Mouse (Mus musculus) inflammation-experienced regulatory T-cells, adult 6 months (primary cell): ENCODE results near the gene Cldn19. TPM values are rescaled to one million over a fixed set of nuclear protein-coding genes. Genes with fewer than 3 reads are reported as not detected.

Experiments used
- ATAC-seq: one replicate; pipeline ENCODE4 v1.8.0; 2017
- polyA plus RNA-seq, 3 experiments: library from polyadenylated mRNA; unstranded; fragments of 100-300 nt; shearing (Covaris generic); gene quantifications; one replicate each; pipeline ENCODE4 v1.2.1; 2017

Cldn19 gene
- polyA plus RNA-seq, 3 experiments from 2014 or later: not detected

DNA sequence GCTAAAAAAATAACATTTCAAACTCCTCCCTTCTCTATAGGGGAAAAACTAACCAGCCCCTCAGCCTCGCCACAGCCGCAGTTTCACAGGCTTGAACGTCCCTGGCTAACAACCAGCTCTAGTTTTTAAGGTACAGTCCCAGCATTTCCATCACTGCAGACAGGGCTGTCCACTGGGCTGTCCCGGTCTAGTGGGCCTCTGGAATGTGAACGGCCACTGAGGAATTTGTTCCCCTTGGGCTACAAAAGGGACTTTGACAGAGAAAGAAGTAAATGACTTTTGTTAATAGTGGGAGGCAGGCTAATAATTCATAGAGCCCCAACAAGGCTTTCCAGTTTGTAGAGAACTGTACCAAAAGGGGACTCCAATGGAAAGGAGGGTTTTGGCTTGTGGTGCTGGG, 50.2 kb downstream of the Cldn19 start:
- no peak for ATAC-seq

Other genes with a start within 250 kb of the Cldn19 start
- gene Slc2a1, start 146.7 kb upstream of the Cldn19 start, polyA plus RNA-seq: 10 to 100 TPM; 29.4 to 37.6 (median 36.4) TPM
- gene Zfp691, start 81.2 kb upstream of the Cldn19 start, polyA plus RNA-seq: 1 to 10 TPM; 4.2 to 5.4 (median 4.4) TPM
- gene Ermap, start 65.4 kb upstream of the Cldn19 start, polyA plus RNA-seq: under 1 TPM; 0.10 to 0.82 (median 0.71) TPM
- gene Svbp, start 60.1 kb upstream of the Cldn19 start, polyA plus RNA-seq: 10 to 100 TPM; 56.5 to 71.6 (median 62.1) TPM
- gene Tmem269, start 37.2 kb upstream of the Cldn19 start, polyA plus RNA-seq: not detected
- 10 to 100 TPM in 1 of 3 experiments, 1 to 10 TPM in 2; 6.3 to 10.7 (median 7.9) TPM for gene AU022252, start 22.7 kb upstream of the Cldn19 start, polyA plus RNA-seq
- gene P3h1, start 22.5 kb upstream of the Cldn19 start, polyA plus RNA-seq: 1 to 10 TPM in 2 of 3 experiments, under 1 TPM in 1; 0.70 to 2.3 (median 1.7) TPM
- gene Ybx1, start 39.2 kb downstream of the Cldn19 start, polyA plus RNA-seq: 100 to 1,000 TPM; 161 to 195 (median 174) TPM
- gene Ppih, start 65.1 kb downstream of the Cldn19 start, polyA plus RNA-seq: 10 to 100 TPM; 38.0 to 65.4 (median 46.1) TPM
- 1 to 10 TPM in 2 of 3 experiments, under 1 TPM in 1; 0.53 to 3.8 (median 3.5) TPM for gene Ccdc30, start 160.1 kb downstream of the Cldn19 start, polyA plus RNA-seq
- 10 to 100 TPM; 58.2 to 69.1 (median 59.0) TPM for gene Ppcs, start 167.0 kb downstream of the Cldn19 start, polyA plus RNA-seq
- gene Zmynd12, start 167.4 kb downstream of the Cldn19 start, polyA plus RNA-seq: not detected
- under 1 TPM in 2 of 3 experiments, not detected in 1; 0.14 to 0.51 TPM for gene Rimkla, start 237.2 kb downstream of the Cldn19 start, polyA plus RNA-seq